Mouse (Mus musculus) right cerebral cortex, adult 18-20 months (tissue): Measurements from ENCODE around the gene Ablim2.
A peak's percentile ranks its signal among the peaks of the same experiment; 100 is the strongest.

Source experiments
- DNase-seq: peaks from one replicate; pipeline ENCODE4 v3.0.0; 2022; ENCODE audit warnings: mixed read lengths

Gene Ablim2

GRCm38 (mm10) chr5:35770891-35771663 lies 13.4 kb downstream of the Ablim2 start:
- peak; percentile 54 for DNase-seq

- DNase-seq = no peak
Measured at GRCm38 (mm10) chr5:35773274-35774136, 15.8 kb downstream of the Ablim2 start.

GRCm38 (mm10) chr5:35774137-35774424 lies 16.4 kb downstream of the Ablim2 start:
- DNase-seq = no peak

- DNase-seq = no peak
Measured at GRCm38 (mm10) chr5:35781116-35781515, 23.4 kb downstream of the Ablim2 start.

- DNase-seq = no peak
Measured at GRCm38 (mm10) chr5:35782648-35783180, 25.0 kb downstream of the Ablim2 start.

DNA sequence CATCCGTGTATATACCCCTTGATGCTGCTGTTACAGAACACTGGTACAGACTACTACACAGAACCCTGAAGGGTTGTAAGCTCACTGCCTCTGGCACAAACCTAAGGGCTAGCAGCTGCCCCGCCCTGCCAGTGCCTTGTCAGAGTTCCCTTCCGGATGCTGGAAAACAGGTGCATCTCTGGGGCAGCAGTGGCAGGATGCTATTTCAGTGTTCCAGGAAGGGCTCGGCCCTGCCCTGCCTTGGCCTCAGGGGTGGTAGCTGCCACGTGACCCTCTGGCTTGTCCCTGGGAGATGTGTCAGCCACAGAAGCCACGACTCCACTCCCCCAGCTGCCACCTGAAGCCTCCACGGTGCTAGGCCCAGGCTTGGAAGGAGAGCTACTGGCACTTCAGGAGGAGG lies 28.2 kb downstream of the Ablim2 start:
- no peak for DNase-seq

DNA sequence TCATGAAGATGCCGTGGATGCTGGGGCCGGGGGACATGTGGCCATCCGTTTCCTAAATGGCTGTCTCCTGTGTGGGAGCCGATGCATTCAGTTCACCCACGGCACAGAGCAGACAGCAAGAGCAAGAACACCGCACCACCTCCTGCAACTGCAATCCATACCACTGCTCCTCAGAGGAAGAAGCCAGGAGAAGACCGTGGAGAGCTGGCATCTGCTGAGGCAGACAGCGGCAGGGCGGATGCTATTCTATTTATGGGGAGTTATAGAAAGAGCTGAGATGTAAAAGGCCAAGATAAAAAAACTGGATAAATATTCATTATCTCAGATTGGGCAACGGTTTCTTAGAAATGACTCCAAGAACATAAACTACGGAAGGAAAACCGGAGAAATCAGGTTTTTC lies 30.2 kb downstream of the Ablim2 start:
- DNase-seq = peak; percentile 82

DNA sequence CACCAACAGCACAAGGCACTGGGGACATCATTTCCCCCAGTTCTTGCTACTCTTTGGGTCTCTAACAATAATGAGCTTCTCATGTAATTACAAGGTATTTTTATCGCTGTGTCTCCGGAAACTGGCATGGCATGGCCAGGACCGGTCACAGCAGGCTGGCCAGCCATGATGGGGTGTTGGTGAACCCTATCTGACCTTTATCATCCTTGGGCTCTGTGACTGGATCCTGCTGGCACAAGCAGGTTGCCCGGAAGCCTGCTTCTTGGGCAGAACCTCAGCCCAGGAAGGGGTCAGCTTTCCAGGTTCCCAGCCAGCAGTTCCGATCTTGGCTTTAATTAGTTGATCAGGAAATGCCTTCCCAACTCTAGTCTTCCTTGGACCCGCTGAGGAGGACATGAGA lies 31.0 kb downstream of the Ablim2 start:
- DNase-seq = no peak

DNA sequence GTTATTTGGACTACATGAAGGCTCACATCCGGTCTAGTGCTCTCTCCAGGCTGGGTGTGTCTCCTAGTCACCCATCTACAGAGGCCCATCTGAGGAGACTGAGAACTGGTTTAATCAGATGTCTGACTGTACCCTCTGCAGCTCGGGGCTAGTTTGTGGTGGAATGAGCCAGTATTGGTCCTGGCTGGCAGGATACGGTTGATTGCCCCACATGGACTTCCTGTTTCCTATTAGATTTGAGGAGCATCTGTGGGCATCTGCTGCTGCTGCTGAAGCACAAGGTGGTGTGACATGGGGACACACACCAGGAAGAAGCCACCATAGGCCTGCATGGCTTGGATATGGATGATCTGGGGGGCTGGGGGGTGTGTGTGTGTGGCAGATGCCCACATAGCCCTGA lies 32.0 kb downstream of the Ablim2 start:
- no peak for DNase-seq

- DNase-seq = no peak
Measured at GRCm38 (mm10) chr5:35790387-35791065, 32.8 kb downstream of the Ablim2 start.

GRCm38 (mm10) chr5:35793971-35794370 lies 36.3 kb downstream of the Ablim2 start:
- DNase-seq = no peak

DNA sequence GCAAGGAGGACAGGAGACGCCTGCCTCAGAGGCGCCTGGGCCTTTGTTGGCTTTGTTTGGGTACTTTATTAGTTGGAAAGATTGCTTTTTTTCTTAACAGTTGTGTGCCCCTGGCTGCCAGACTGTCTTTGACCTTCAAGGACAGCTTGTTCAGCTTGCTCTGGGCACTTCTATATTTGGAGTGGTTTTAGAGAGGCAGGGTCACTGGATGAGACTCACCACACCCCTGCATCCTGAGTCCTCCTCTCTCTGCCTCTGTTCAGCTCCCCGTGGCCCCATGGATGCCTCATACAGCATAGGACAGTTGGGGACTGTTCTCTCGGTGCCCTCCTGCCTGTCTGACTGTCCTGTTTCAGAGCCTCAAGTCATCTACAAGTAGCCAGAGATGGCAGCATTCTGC lies 37.3 kb downstream of the Ablim2 start:
- no peak for DNase-seq

- DNase-seq = peak; percentile 78
Measured at GRCm38 (mm10) chr5:35795481-35796048, 37.9 kb downstream of the Ablim2 start.

DNA sequence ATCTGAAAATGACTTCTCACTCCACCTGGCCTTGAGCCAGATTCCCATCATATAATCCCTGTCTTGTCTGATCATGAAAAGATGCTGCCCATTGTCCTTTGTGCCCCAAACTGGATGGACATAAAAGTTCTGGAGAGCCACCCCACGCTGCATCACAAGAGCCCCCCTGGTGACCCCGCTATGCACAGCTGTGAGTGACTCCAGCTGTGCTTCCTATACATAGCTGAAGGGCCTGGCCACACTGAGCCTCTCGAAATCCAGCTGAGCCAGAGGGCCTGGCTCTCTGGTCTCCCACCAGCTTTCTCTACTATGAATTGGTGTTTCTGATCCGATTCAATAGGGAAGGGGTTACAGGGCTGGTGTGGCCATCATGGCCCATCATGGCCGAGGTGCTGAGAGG lies 38.5 kb downstream of the Ablim2 start:
- DNase-seq = no peak

GRCm38 (mm10) chr5:35799090-35799489 lies 41.4 kb downstream of the Ablim2 start:
- peak; percentile 77 for DNase-seq

DNA sequence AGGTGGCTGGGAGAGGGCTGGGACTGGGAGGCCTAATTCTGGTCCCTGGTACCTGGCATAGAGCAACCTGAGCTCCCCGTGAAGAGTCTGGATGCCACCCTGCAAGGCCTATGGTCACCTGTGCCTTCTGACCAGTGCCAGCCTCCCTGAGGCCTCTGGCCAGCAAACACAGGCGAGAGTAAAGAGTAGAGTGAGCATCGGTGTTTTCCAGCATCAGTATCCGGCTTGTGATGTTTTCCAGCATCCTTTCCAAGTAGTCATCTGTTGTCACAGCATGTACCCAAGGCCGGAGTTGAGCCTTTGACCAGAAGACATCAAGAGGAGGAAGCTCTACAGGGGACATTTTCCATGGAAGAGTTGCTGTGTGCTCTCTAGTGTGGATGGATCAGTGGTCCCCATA lies 45.7 kb downstream of the Ablim2 start:
- DNase-seq = no peak

DNA sequence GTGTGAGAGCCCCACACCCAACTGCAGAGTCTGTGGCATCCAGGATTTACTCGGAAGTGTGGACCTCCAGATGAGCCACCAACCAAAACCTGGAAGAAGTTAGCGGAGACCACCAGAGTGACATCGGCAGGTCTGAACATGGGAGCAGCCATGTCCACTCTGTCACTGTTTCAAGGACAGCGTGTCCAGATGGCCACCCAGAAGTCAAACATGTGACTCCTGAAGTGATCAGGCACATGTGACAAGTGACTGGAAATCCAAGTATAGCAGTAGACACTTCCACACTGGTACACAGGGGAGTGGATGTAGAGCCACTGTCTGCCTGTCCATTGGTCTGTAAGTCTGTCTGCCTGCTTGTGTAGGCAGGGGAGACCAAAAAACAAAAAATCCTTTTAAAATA lies 47.0 kb downstream of the Ablim2 start:
- DNase-seq = no peak

DNA sequence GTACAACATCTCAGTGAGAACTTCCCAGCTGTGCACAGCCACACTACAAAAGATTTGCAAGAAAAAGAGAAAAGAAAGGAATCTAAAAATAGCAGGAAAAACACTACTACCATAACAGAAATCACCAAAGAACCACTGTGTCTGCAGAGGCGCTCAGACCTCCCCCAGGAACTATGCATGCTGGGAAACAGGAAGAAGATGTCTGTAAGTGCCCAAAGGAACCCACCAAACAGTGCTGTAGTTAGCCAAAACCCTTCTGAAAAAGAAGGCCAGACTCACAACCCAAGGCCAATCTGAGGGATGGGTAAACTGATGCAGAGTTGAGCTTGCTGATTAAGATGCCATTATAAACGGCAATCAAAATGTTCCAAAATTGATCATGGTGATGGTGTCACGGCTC lies 47.5 kb downstream of the Ablim2 start:
- DNase-seq = no peak

DNA sequence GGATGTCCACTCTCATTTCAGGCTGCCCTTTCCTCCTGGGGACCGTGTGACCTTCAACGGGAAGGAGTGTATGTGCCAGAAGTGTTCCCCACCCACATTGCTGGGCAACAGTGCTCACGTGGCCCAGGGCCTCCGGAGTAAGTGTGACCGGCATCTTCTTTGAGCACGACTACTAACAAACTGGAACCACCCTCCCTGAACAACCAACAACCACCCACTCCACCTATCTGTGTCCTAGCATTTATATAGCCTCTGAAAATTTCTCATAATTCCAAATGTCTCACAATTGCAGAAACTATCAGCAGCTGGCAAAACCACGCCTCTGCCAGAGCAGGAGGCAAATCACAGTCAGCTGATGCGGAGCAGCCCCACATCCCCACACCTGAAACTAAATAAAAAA lies 49.3 kb downstream of the Ablim2 start:
- no peak for DNase-seq

GRCm38 (mm10) chr5:35810526-35810925 lies 52.8 kb downstream of the Ablim2 start:
- peak; percentile 51 for DNase-seq

DNA sequence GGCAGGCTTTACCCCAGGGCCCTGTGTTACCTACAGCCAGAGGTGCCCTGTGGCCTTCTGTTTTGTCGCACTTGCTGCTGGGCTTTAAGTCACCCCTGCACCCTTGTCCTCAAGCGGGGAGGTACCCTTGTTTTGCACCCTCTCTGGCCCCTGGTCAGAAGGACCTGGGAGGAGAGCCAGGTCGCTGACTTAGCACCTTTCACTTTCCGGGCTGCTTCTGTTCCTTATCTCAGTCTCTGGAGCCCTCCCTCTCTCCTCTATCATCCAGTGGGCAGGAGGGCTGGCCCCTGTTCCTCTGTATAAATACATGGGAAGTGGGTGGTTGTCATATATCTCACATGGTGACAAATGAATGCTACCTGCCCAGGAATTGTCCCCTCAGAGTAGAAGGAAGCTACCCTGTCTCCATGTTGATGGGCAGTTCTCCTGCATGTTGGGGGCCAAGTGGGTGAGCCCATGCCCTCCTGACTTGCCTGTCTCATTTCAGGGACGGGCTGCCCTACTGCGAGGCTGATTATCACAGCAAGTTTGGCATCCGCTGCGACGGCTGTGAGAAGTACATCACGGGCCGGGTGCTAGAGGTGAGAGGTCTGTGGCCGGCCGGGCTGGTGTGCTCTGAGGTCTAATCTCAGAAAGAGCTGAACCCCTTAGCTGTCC lies 54.1 kb downstream of the Ablim2 start:
- DNase-seq = no peak

- peak; percentile 93 for DNase-seq
Measured at GRCm38 (mm10) chr5:35814334-35814941, 56.8 kb downstream of the Ablim2 start.
